9 mouse cellular contexts compared by ENCODE assay signal in the genomic region with DNA sequence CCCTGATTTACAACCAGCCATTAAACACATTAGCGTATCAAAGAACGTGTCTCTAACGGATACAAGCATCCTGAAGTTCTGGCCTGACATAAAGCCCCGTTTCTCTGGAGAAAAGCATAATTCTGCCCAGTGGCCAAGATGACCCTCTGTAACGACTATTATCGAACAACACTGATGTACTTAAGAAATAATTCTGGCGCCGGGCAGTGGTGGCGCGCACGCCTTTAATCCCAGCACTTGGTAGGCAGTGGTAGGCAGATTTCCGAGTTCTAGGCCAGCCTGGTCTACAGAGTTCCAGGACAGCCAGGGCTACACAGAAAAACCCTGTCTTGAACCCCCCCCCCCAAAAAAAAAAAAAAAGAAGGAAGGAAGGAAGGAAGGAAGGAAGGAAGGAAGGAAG.
DNase-seq lines count a peak whose midpoint lies in the region; ATAC-seq and TF ChIP-seq lines count a peak whose summit lies in the region.
"Had no signal": no experiment of that assay in that cellular context is flagged by ENCODE, and none has a peak within 500 bp of the region (broad histone marks: within the 10 kb centered on the region; RNA-seq: fewer than 3 reads in every experiment).

No protein-coding gene starts in this region.

- no peak for TF ChIP-seq CTCF in layer of hippocampus, adult 2 months (conservative IDR thresholded peaks at IDR 0.05)
- TF ChIP-seq CTCF in embryonic fibroblast, embryonic 13.5 days (IDR thresholded peaks at IDR 0.05; ENCODE audit: borderline replicate concordance, insufficient read depth, low read length) = no peak

- 39% methylated on average over 12 of the region's 12 CpGs for WGBS in kidney, embryonic 14.5 days
- 22% methylated on average over 12 of the region's 12 CpGs for WGBS in neural tube, embryonic 13.5 days

- peaks cover 10% of the 10 kb centered on the region; the same call in 1 of the 2 replicates for H3K4me1 ChIP-seq in embryonic fibroblast, embryonic 13.5 days (ENCODE audit: control insufficient read depth, insufficient read depth, low read length)
- H3K4me1 ChIP-seq in kidney, embryonic 14.5 days (ENCODE audit: control insufficient read depth, insufficient read depth, low read length) = peaks cover 10% of the 10 kb centered on the region
- H3K4me1 ChIP-seq in neural tube, embryonic 13.5 days (replicated peaks) = peaks cover 38% of the 10 kb centered on the region

- peaks cover 2% of the 10 kb centered on the region; the same call in 1 of the 2 replicates for H3K36me3 ChIP-seq in kidney, embryonic 14.5 days (ENCODE audit: control insufficient read depth, insufficient read depth, low read length)
- peaks cover 5% of the 10 kb centered on the region; the same call in 1 of the 2 replicates for H3K36me3 ChIP-seq in neural tube, embryonic 13.5 days

- no peak for ATAC-seq in kidney, embryonic 14.5 days (ENCODE audit: low FRiP score, low TSS enrichment)
- ATAC-seq in neural tube, embryonic 13.5 days (ENCODE audit: low read depth) = peak; percentile 0; the same call in 1 of the 2 replicates

- peak overlapping the region; percentile 77 for H3K4me2 ChIP-seq in kidney, embryonic 14.5 days (replicated peaks; ENCODE audit: low read depth, low read length)
- H3K4me2 ChIP-seq in neural tube, embryonic 13.5 days = peak overlapping the region; percentile 51

- no peaks in the 10 kb centered on the region for H3K9me3 ChIP-seq in kidney, embryonic 14.5 days (ENCODE audit: control insufficient read depth, low read length)
- no peaks in the 10 kb centered on the region for H3K9me3 ChIP-seq in neural tube, embryonic 13.5 days

- TF ChIP-seq POLR2A in embryonic fibroblast, embryonic 13.5 days (IDR thresholded peaks at IDR 0.05; ENCODE audit: low read depth, low read length) = no peak

- no peaks in the 10 kb centered on the region for H3K27me3 ChIP-seq in kidney, embryonic 14.5 days (ENCODE audit: control insufficient read depth, insufficient read depth, low read length)
- no peaks in the 10 kb centered on the region for H3K27me3 ChIP-seq in neural tube, embryonic 13.5 days
- H3K27me3 ChIP-seq: Patski had no signal

- peak overlapping the region; percentile 51 for H3K4me3 ChIP-seq in layer of hippocampus, adult 2 months
- H3K4me3 ChIP-seq in embryonic fibroblast, embryonic 13.5 days (ENCODE audit: insufficient read depth, low read length) = 0 out of 2 replicates have a peak overlapping the region, but pooled peaks have one; percentile 1
- peak overlapping the region; percentile 73; the same call in 1 of the 2 replicates for H3K4me3 ChIP-seq in kidney, embryonic 14.5 days (ENCODE audit: low read length)
- H3K4me3 ChIP-seq in neural tube, embryonic 13.5 days = peak overlapping the region; percentile 96

- H3K9ac ChIP-seq in kidney, embryonic 14.5 days (ENCODE audit: low read depth, low read length) = peak overlapping the region; percentile 42; the same call in 1 of the 2 replicates
- peak overlapping the region; percentile 63 for H3K9ac ChIP-seq in neural tube, embryonic 13.5 days

- DNase-seq in layer of hippocampus, adult 2 months (ENCODE audit: low spot score in 2 of 2) = no peak
- no peak for DNase-seq in layer of hippocampus, adult 11-12 months (ENCODE audit: low spot score)
- DNase-seq in right cerebral cortex, postnatal 4 days = no peak
- DNase-seq in frontal cortex, adult 2 months (ENCODE audit: extremely low spot score in 1 of 2, low spot score in 1 of 2) = no peak
- DNase-seq in adrenal gland, postnatal 10 days = no peak

- peak overlapping the region; percentile 92 for H3K27ac ChIP-seq in layer of hippocampus, adult 2 months
- no peak overlapping the region for H3K27ac ChIP-seq in embryonic fibroblast, embryonic 13.5 days (ENCODE audit: insufficient read depth, low read length)
- peak overlapping the region; percentile 84 for H3K27ac ChIP-seq in kidney, embryonic 14.5 days (ENCODE audit: low read depth, low read length)
- peak overlapping the region; percentile 89 for H3K27ac ChIP-seq in neural tube, embryonic 13.5 days (replicated peaks)

Comparison
In these comparisons a context has a peak if more than half of its experiments do, and no peak if none do; other contexts are left out.
1. H3K4me3 ChIP-seq: peak in every context shown above with its lines; median percentile 96 in neural tube, embryonic 13.5 days; 73 in kidney, embryonic 14.5 days; 51 in layer of hippocampus, adult 2 months; 1 in embryonic fibroblast, embryonic 13.5 days.